Mouse (Mus musculus) urinary bladder, postnatal 4 days (tissue): Measurements from ENCODE around the gene Tas2r143.
A peak's percentile ranks its signal among the peaks of the same experiment; 100 is the strongest.

Experiments
- DNase-seq, 2 experiments: peaks; one replicate each; pipeline ENCODE4 v3.0.0; 2021 to 2022; ENCODE audit warnings: low spot score in 2 of 2

Tas2r143 gene

GRCm38 (mm10) chr6:42365215-42365614, 34.8 kb upstream of the Tas2r143 start:
- DNase-seq, result no peak

GRCm38 (mm10) chr6:42369870-42370269, 30.2 kb upstream of the Tas2r143 start:
- no peak for DNase-seq

DNA sequence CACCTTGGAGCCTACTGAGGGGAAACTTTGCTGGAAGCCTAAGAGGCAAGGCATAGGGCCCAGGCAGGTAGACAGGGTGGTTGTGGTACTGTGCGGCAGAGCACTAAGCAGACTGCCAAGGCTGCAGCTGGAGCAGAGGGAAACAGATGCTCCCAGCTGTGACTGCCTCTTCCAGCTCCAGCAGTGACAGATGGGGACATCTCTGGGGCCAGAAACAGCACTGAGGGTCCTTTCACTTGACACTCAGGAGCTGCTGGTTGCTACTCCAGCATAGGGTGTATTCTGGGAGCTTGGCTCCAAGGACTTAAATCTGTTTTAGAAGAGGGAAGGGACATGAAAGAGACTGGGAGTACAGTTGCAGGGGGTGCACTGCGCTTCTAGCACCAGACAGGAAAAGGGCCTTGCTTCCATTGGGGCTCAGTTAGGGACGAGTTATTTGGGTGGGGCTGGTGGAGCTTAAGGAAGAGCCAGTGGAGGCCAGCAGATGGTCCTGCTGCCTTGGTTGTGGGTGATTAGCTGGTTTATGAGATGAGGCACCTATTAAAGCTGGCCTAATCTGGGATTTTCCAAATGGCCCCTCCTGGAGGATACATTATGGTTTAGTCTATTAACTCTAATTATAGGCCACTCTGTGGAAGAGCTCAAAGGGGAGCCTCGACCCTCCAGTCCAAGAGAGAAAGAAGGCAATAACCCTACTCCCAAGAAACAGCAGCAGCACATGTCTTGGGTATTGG, 29.2 kb upstream of the Tas2r143 start:
- DNase-seq, result no peak

GRCm38 (mm10) chr6:42372001-42372400, 28.0 kb upstream of the Tas2r143 start:
- no peak for DNase-seq

GRCm38 (mm10) chr6:42372421-42372815, 27.6 kb upstream of the Tas2r143 start:
- DNase-seq, result no peak

- DNase-seq, result no peak
These were observed 27.1 kb upstream of the Tas2r143 start, which contains the start of gene Epha1 for GRCm38 (mm10) chr6:42372816-42373547. Epha1 (minus strand) TSS chr6:42373268.

DNA sequence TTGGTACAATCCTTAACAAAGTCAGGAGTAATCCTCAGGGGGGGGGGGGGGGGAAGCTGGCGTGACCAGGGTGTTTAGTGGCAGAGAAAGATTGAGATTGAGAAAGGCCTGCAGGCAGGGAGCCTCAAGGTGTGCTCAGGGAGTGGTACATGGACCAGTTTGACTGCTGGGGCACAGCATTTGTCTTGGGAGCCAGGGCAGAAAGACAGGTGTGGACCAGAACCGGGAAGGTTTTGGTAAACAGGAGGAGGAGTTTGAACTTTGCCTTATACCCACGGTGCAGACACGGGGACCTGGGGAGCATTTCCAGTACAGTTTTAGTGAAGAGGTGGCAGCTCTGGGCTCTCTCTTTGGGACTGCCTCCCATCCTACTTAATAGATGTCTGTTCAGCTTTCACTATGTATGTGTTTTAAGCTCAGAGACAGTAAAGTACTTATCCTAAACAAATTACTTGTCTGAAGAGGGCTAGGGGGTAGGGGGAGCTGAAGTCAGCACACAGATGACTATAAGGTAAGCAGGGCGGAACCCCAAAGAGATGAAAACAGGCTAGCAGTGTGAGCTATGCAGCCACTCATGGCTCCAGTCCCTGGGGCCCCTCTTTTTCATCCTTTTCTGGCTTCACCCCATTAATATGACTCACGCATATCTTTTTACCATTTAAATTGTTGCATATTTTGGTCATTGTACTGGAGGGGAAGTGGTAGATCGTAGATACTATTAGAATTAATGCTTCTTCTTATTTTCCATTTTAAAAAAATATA, 26.2 kb upstream of the Tas2r143 start:
- no peak for DNase-seq

- DNase-seq, result no peak
These were observed 25.3 kb upstream of the Tas2r143 start for GRCm38 (mm10) chr6:42374701-42375100.

GRCm38 (mm10) chr6:42375131-42375530, 24.9 kb upstream of the Tas2r143 start:
- DNase-seq, result no peak

- DNase-seq, result no peak
These were observed 24.0 kb upstream of the Tas2r143 start for GRCm38 (mm10) chr6:42376016-42376415.

GRCm38 (mm10) chr6:42376504-42377019, 23.5 kb upstream of the Tas2r143 start:
- DNase-seq, result no peak

DNA sequence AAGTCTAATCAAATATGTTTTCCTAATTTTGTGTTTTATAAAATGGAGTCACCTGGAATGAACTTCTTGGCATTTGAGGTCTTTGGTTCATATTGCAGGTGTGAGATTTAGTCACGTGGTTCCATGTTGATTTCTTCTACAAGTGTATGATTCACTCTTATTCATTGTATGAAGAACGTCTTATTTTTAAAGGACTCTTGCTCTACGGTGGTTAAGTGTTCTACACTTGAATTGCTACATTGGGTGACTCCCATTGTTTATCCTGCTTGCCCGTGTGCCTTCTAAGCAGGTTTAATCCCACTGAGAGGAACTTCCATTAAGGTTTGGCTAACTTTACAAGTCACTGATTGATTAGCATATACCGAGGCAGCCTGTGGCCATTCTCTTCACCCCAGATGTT, 22.8 kb upstream of the Tas2r143 start:
- no peak for DNase-seq

- DNase-seq, result no peak
These were observed 20.5 kb upstream of the Tas2r143 start for GRCm38 (mm10) chr6:42379551-42379950.

DNA sequence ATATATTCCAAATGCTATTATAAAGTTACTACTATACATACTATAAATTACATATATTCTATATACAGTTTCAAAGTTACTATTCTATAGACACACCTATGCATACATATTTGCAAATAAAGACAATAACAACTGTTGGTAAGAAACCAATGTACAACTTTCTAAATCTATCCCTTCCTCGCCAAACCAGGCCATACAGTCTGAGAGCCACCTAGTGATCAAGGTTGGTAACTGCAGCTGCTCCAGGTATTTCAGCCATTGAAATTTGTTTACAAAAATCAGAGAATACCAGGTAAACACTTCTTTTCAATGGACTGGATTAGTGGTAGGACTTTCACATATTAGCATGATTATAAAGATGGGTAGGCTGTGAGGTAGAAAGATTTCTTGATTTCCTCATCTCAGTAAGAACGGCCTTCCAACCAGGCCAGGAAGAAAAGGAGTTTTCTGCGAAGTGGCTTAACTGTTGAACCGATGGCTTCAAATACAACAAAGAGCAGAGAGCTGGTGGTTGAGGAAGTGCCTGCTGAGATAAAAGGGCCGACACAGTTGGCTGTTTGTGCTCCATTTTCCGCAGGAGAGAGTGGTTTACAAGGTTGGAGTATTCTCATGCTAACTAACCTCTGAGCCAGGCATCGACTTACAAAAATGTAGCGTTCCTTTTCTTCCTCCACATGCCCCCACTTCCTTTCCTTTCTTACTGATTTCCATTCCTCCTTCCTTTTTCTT, 19.5 kb upstream of the Tas2r143 start:
- no peak for DNase-seq

DNA sequence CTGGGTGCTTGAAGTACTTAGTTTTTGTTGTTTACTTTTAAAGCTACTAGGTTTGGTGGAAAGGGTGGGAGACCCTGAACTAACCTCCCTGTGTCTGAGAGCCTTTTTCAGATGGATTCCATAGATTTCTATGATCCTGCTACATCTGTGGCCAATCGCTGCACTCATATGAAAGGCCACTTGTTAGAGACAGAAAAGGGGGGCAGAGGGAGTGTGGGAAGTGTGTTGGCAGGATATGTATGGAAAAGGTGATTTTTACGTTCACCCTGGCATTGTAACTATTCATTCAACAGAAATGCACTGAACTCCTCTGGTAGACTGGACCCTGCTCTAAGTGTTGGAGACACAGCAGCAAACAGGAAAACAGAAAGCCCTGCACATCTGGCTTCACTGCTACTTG, 18.8 kb upstream of the Tas2r143 start:
- no peak for DNase-seq

DNA sequence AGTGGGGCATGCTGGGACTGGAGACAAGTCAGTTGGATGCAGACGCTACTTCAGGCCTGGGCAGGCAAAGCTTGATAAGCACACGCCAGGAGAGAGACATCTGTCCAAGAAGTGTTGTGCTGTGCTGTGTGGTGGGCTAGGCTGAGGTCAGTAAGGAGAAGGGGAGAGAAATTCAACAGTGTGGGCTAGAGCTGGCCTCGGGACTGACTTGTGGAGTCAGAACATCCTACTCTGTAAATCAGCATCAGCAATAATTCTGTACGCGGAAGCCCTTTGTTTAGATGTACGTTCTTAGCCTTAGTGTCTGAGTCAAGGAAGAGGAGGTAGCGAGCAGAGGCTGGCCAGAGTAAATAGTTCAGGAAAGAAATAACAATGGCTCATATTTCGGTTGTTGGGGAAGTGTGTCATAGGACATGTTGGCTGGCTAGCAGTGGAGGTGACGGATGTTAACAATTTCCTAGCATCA, 18.1 kb upstream of the Tas2r143 start:
- no peak for DNase-seq

- no peak for DNase-seq
These were observed 16.7 kb upstream of the Tas2r143 start for GRCm38 (mm10) chr6:42383360-42383759.

DNA sequence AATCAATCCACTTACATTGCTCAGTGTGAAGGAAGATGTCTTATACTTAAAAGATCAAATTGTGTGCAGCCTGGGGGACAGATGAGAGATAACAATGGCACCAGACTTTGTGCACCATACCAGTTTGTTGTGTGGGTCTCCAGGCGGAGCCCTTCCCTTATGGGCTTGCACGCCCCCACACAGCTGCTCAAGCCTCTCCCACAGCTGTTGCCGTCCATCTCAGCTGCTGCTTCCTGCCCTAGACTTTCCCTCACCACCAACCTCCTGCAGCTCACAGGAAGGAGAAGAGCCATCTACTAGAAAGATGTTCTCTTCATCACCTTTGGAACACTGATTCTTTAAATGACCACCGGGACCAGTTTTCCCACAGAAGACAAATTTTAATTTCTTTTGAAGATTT, 14.4 kb upstream of the Tas2r143 start:
- no peak for DNase-seq

- no peak for DNase-seq
These were observed 8.2 kb upstream of the Tas2r143 start for GRCm38 (mm10) chr6:42391796-42392330.

GRCm38 (mm10) chr6:42395960-42396809, 3.9 kb upstream of the Tas2r143 start:
- peak; percentile 83 to 88 for DNase-seq
